Mouse (Mus musculus) olfactory bulb, adult 2 months (tissue): Measurements from ENCODE around the gene Sgms1.

Source experiments
- CTCF ChIP-seq: fragments of 200-500 bp; IDR thresholded peaks from 2 replicates; pipeline ENCODE4 v1.5.1; 2012; ENCODE audit warnings: low read depth, mild to moderate bottlenecking, low read length, moderate library complexity; ENCODE audit not compliant: insufficient read depth
- POLR2A ChIP-seq: fragments of 200-500 bp; IDR thresholded peaks from 2 replicates; pipeline ENCODE4 v1.6.1; 2012; ENCODE audit warnings: mild to moderate bottlenecking, low read depth, low read length, moderate library complexity; ENCODE audit not compliant: insufficient read depth

GRCm38 (mm10) chr19:32383738-32384137 is 5.8 kb downstream of the Sgms1 start:
- TF ChIP-seq CTCF, result no peak
- no peak for TF ChIP-seq POLR2A
